Mouse (Mus musculus) myocyte (in vitro differentiated cells): Measurements from ENCODE around the gene Cdca5. TPM values are rescaled to one million over a fixed set of nuclear protein-coding genes. Genes with fewer than 3 reads are reported as not detected.
"Not testable (repeated sequence)": the region's sequence is repeated elsewhere in the genome, so short reads cannot be mapped to it uniquely, and the experiment has no call there.

ENCODE experiments used
- H3K27me3 ChIP-seq: one replicate; pipeline ENCODE4 v1.6.1; 2011; ENCODE audit not compliant: control insufficient read depth, insufficient read depth, insufficient read length
- H3K36me3 ChIP-seq: one replicate; pipeline ENCODE4 v1.6.1; 2011; ENCODE audit not compliant: control insufficient read depth, insufficient read depth
- H3K4me2 ChIP-seq: one replicate; pipeline ENCODE4 v1.6.1; 2011; ENCODE audit warnings: low read depth, control low read depth
- H3K4me3 ChIP-seq: one replicate; pipeline ENCODE4 v1.5.1; 2011; ENCODE audit warnings: mild to moderate bottlenecking, control low read depth, moderate library complexity
- H3K79me2 ChIP-seq: one replicate; pipeline ENCODE4 v1.6.1; 2011; ENCODE audit not compliant: control insufficient read depth, insufficient read depth
- H3ac ChIP-seq: one replicate; pipeline ENCODE4 v1.6.1; 2011; ENCODE audit not compliant: control insufficient read depth, insufficient read length
- CEBPB ChIP-seq: IDR thresholded peaks from 2 replicates; pipeline ENCODE4 v1.6.1; 2011; ENCODE audit warnings: mild to moderate bottlenecking, moderate library complexity; ENCODE audit not compliant: poor library complexity, insufficient read depth, severe bottlenecking
- E2F4 ChIP-seq: IDR thresholded peaks from one replicate; pipeline ENCODE4 v1.6.1; 2011; ENCODE audit warnings: mild to moderate bottlenecking, control low read depth, moderate library complexity; ENCODE audit not compliant: insufficient read depth
- MAX ChIP-seq: IDR thresholded peaks from one replicate; pipeline ENCODE4 v1.6.1; 2011; ENCODE audit warnings: low read depth, mild to moderate bottlenecking, control low read depth
- MYOD1 ChIP-seq, 3 experiments: IDR thresholded peaks; one replicate each; pipeline ENCODE4 v1.6.1; 2011; ENCODE audit warnings: control low read depth in 2 of 3, low read depth in 2 of 3, mild to moderate bottlenecking in 2 of 3, moderate library complexity in 1 of 3; ENCODE audit not compliant: insufficient read length in 2 of 3, control insufficient read depth in 1 of 3
- MYOG ChIP-seq, 3 experiments: IDR thresholded peaks; one replicate each; pipeline ENCODE4 v1.6.1; 2011; ENCODE audit warnings: control low read depth in 2 of 3, low read depth in 2 of 3, mild to moderate bottlenecking in 2 of 3; ENCODE audit not compliant: insufficient read length in 2 of 3, control insufficient read depth in 1 of 3, insufficient read depth in 1 of 3
- POLR2A ChIP-seq: IDR thresholded peaks from one replicate; pipeline ENCODE4 v1.6.1; 2011; ENCODE audit warnings: low read depth, mild to moderate bottlenecking, control low read depth, moderate library complexity; ENCODE audit not compliant: insufficient read length
- POLR2AphosphoS2 ChIP-seq: IDR thresholded peaks from one replicate; pipeline ENCODE4 v1.6.1; 2011; ENCODE audit warnings: low read depth, control low read depth; ENCODE audit not compliant: insufficient read length
- REST ChIP-seq: IDR thresholded peaks from one replicate; pipeline ENCODE4 v1.6.1; 2011; ENCODE audit warnings: mild to moderate bottlenecking, control low read depth, moderate library complexity; ENCODE audit not compliant: insufficient read depth, insufficient read length
- SRF ChIP-seq: IDR thresholded peaks from one replicate; pipeline ENCODE4 v1.6.1; 2011; ENCODE audit warnings: low read depth; ENCODE audit not compliant: control insufficient read depth, insufficient read length
- TCF12 ChIP-seq: IDR thresholded peaks from one replicate; pipeline ENCODE4 v1.6.1; 2011; ENCODE audit warnings: mild to moderate bottlenecking, control low read depth; ENCODE audit not compliant: poor library complexity, insufficient read depth, severe bottlenecking
- TCF3 ChIP-seq: IDR thresholded peaks from one replicate; pipeline ENCODE4 v1.6.1; 2011; ENCODE audit warnings: low read depth, control low read depth; ENCODE audit not compliant: insufficient read length
- USF1 ChIP-seq: IDR thresholded peaks from one replicate; pipeline ENCODE4 v1.6.1; 2011; ENCODE audit warnings: low read depth, mild to moderate bottlenecking, control low read depth, moderate library complexity
- polyA plus RNA-seq: library from polyadenylated mRNA; unstranded; fragments of >200 nt; fragmentation: generic; extraction: Trizol; gene quantifications from one replicate; pipeline ENCODE4 v1.2.1, GENCODE M21; 2012; ENCODE audit warnings: missing spikeins

The Cdca5 gene
- polyA plus RNA-seq, 1 experiment, result 7.7 TPM

DNA sequence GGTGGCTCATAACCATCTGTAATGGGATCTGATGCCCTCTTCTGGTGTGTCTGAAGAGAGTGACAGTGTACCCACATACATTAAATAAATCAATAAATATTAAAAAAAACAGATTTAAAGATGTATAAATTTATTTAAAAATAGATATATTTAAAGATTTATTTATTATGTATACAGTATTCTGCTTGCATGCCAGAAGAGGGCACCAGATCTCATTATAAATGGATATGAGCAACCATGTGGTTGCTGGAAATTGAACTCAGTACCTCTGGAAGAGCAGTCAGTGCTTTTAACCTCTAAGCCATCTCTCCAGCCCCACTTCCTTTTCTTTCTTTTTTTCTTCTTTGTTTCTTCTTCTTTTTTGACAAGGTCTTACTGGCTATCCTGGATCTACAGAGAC lies 44.8 kb upstream of the Cdca5 start:
- no peak overlapping the region for H3K4me3 ChIP-seq
- H3ac ChIP-seq, result no peak overlapping the region
- no peaks in the 10 kb centered on the region for H3K36me3 ChIP-seq
- TF ChIP-seq SRF (no peak), MAX (no peak), MYOD1 (IDR thresholded peaks at IDR 0.05; ENCODE audit: control insufficient read depth in 1 of 3, insufficient read length in 2 of 3, low read depth in 2 of 3) (no peak), E2F4 (no peak), USF1 (no peak), MYOG (IDR thresholded peaks at IDR 0.05; ENCODE audit: control insufficient read depth in 1 of 3, insufficient read depth in 1 of 3, insufficient read length in 2 of 3, low read depth in 2 of 3) (no peak), POLR2A (no peak), TCF3 (no peak), POLR2AphosphoS2 (no peak), CEBPB (no peak), TCF12 (no peak), REST (no peak)
- H3K79me2 ChIP-seq, result no peaks in the 10 kb centered on the region
- H3K27me3 ChIP-seq, result no peaks in the 10 kb centered on the region
- no peak overlapping the region for H3K4me2 ChIP-seq

DNA sequence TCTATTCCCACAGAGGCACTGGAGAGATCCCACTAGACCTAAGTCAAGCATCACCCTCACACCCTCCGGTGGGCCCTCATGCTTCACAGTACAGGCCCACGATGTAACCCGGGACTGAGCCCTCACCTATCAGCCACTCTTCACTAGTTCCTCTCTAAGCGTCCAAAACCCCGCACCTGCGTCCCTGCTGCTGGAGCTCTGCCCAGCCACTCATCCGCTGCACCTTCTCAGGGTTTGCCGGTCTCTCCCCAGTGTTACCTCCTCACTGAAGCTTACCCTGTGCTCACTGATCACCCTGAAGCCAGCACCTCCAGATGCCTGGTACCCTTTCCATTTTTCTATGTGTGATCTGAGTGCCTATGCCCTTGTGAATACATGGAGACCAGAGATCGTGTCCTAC lies 42.5 kb upstream of the Cdca5 start:
- no peak overlapping the region for H3ac ChIP-seq
- H3K4me3 ChIP-seq, result no peak overlapping the region
- H3K4me2 ChIP-seq, result no peak overlapping the region
- H3K79me2 ChIP-seq, result peaks cover under 1% of the 10 kb centered on the region
- no peaks in the 10 kb centered on the region for H3K36me3 ChIP-seq
- TF ChIP-seq SRF, result no peak
- TF ChIP-seq POLR2AphosphoS2, result peak; percentile 62
- H3K27me3 ChIP-seq, result no peaks in the 10 kb centered on the region

DNA sequence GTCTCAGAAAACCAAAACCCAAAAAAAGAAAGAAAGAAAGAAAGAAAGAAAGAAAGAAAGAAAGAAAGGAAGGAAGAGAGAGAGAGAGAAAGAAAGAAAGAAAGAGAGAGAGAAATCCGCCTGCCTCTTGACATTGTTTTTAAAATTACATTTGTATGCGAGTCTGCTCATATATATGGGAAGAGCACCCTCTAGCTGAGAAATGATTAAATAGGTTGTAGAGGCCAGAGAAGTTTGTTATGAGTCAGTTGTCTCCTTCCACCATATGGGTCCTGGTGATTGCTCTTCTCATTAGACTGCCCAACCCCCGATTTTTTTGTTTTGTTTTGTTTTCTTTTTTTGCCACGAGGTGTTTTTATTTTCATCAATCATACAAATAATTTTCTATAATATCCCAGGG lies 40.7 kb upstream of the Cdca5 start:
- not testable (repeated sequence) for H3K36me3 ChIP-seq, H3K4me2 ChIP-seq, H3ac ChIP-seq, H3K4me3 ChIP-seq, H3K27me3 ChIP-seq
- peaks cover 16% of the 10 kb centered on the region for H3K79me2 ChIP-seq

DNA sequence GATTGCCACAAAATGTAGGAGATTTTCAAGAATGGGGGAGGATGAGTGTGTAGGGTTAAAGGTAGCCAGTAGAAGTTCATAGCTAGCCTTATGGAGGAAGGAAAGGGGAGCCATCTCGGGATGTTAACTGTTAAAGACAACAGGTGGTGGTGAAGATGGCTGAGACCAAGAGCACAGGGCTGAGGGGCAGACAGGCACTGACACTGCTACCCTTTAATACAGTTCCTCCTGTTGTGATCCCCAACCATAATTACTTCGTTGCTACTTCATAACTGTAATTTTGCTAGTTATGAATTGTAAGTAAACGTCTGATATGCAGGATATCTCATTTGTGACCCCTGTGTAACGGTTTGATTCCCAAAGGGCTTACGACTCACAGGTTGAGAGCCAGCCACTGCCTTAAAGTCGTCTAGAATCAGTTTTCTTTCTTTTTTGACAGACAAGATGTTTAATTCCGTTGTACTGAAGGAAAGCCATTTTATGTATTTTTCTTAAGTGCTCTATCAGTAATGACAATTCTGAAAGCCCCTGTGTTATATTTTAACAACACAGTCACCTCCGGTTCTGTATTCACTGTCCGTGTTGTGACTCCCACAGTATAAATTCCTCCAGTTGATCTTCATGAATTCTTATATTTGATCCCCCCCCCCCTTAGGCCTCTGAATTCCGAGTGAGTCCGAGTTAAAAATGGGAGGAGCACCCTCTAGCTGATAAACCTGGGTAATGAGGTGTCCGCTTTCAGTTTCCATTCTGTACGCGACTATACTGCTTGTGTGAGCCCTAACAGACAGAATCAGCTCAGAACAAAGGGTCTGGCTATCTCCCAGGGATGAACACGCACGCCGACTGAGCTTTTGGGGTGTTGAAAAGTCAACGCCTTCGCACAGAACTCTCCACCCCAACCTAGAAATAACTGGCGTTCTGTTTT lies 39.2 kb upstream of the Cdca5 start:
- H3K4me3 ChIP-seq, result peak overlapping the region; percentile 94
- H3K79me2 ChIP-seq, result peaks cover 16% of the 10 kb centered on the region
- peaks cover 9% of the 10 kb centered on the region for H3K36me3 ChIP-seq
- H3K4me2 ChIP-seq, result peak overlapping the region; percentile 88
- peak overlapping the region; percentile 46 for H3ac ChIP-seq
- TF ChIP-seq CEBPB, result no peak
- TF ChIP-seq MYOD1 (IDR thresholded peaks at IDR 0.05; ENCODE audit: control insufficient read depth in 1 of 3, insufficient read length in 2 of 3, low read depth in 2 of 3), result peak in 1 of 3 experiments; percentile 35
- H3K27me3 ChIP-seq, result no peaks in the 10 kb centered on the region

DNA sequence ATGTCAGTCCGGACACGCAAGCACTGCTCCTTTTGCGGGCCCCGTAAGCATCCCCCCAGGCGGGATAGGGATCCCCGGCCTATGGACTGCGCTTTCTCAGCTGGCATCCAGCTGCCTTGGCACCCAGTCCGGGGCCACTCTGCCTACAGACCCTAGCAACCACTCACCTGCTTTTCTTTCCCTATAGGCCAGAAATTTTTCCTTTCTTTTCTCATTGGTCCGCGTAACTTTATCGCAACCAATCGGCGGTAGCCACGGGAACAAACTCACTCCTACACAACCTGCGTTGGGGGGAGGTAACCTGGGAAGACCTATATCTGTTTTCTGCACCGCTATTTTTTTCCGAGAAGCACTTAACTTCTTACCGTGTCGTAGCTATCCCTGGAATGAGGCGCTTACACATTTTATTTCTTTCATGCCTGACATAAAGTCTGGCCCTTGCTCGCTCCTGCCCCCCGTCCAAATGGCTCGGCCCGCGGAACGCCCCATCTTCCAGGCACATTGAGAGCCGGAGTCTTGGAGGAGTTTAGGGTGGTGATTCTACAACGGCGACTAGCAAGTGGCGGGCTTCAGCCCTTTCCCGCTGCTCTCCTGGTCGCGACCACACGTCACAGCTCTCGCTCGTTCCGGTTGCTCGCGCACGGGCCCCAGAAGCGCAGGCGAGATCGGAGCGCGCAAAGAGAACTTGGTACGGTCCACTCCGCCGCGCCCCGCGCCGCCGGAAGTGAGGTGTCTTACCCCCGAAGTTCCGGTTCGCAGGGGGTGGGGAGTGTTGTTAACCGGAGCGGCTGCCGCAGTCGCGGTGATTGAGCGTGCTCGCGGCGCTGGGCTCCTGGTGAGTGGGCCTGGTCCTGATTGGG lies 38.3 kb upstream of the Cdca5 start, which contains the start of gene Syvn1:
Gene Syvn1 (plus strand): TSS at position 283 of the 860 bp plus-strand sequence.
- peaks cover 13% of the 10 kb centered on the region for H3K36me3 ChIP-seq
- no peaks in the 10 kb centered on the region for H3K27me3 ChIP-seq
- TF ChIP-seq MYOG (IDR thresholded peaks at IDR 0.05; ENCODE audit: control insufficient read depth in 1 of 3, insufficient read depth in 1 of 3, insufficient read length in 2 of 3, low read depth in 2 of 3) (peak in 1 of 3 experiments; percentile 33), USF1 (no peak), MAX (no peak), TCF3 (no peak), MYOD1 (IDR thresholded peaks at IDR 0.05; ENCODE audit: control insufficient read depth in 1 of 3, insufficient read length in 2 of 3, low read depth in 2 of 3) (peak in 1 of 3 experiments; percentile 11), E2F4 (peak; percentile 3), POLR2A (peak; percentile 93), POLR2AphosphoS2 (peak; percentile 79)
- peak within 1 kb of the TSS; percentile 46 for H3ac ChIP-seq
- H3K4me2 ChIP-seq, result peak within 1 kb of the TSS; percentile 95
- peaks cover 16% of the 10 kb centered on the region for H3K79me2 ChIP-seq
- H3K4me3 ChIP-seq, result peak within 1 kb of the TSS; percentile 94
